Mouse (Mus musculus) Patski (cell line): ENCODE measurements at regions not wholly inside any gene's neighbourhood (a gene's known extent, or its start where the extent isn't known, plus 50 kb on each side); places are given as distances from the start of the nearest gene placed in this dataset.

Source experiments
- ATAC-seq: fragments of 100-300 bp; one replicate; pipeline ENCODE4 v1.8.0; 2021
- CTCF ChIA-PET: fragments of 350-600 bp; sonication (Branson Sonifier 250); formaldehyde crosslinking; loops from one replicate; lab custom pipeline; 2022; ENCODE audit warnings: inconsistent platforms; lab: Charles Lee
- POLR2A ChIA-PET: fragments of 350-600 bp; sonication (Branson Sonifier 250); formaldehyde crosslinking; loops from one replicate; lab custom pipeline; 2022; ENCODE audit warnings: antibody characterized with exemption, inconsistent platforms; lab: Charles Lee
- DNase-seq: peaks from one replicate; pipeline ENCODE4 v3.0.0-alpha.2; 2011; ENCODE audit warnings: low read depth, low spot score
- H3K27me3 ChIP-seq: fragments of 371-371 bp; one replicate; pipeline ENCODE4 v1.5.1; 2021
- CTCF ChIP-seq: fragments of 100-300 bp; IDR thresholded peaks from one replicate; pipeline ENCODE4 v1.5.1; 2021
- in situ Hi-C: fragments of 300-500 bp; cut with MboI; formaldehyde crosslinking; loops from 3 replicates; pipeline ENCODE4 v1.11.1; 2018; ENCODE audit warnings: low pct_unique_long_range_greater_than_20kb, mixed read lengths

GRCm38 (mm10) chr16:86604166-86604565, 702.5 kb upstream of the Adamts5 start:
- ChIA-PET CTCF (no interaction called here), POLR2A (no interaction called here)
- in situ Hi-C loops: no loop called here
- H3K27me3 ChIP-seq: no peaks in the 10 kb centered on the region
- no peak for TF ChIP-seq CTCF
- DNase-seq (no peak), ATAC-seq (no peak)

- no peaks in the 10 kb centered on the region for H3K27me3 ChIP-seq
- TF ChIP-seq CTCF: no peak
- no peak for ATAC-seq
- DNase-seq: no peak
- POLR2A ChIA-PET: no interaction called here
- CTCF ChIA-PET: interaction anchor here (0.6 kb wide), 1 partner anchor 18 kb away, joined by 4 read pairs; no protein-coding TSS in a partner anchor
- in situ Hi-C loops: no loop called here
Observed at GRCm38 (mm10) chr16:86594992-86595391, 693.4 kb upstream of the Adamts5 start.

- H3K27me3 ChIP-seq: no peaks in the 10 kb centered on the region
- ChIA-PET POLR2A (no interaction called here), CTCF (interaction anchor here (1.5 kb wide), 1 partner anchor 8 kb away, joined by 3 read pairs; no protein-coding TSS in a partner anchor)
- in situ Hi-C loops: no loop called here
- no peak for TF ChIP-seq CTCF
- ATAC-seq (peak; percentile 26), DNase-seq (peak; percentile 30)
Observed at GRCm38 (mm10) chr16:86586044-86586443, 684.4 kb upstream of the Adamts5 start.

GRCm38 (mm10) chr16:86578281-86578680, 676.7 kb upstream of the Adamts5 start:
- CTCF ChIA-PET: interaction anchor here (1.3 kb wide), 1 partner anchor 9 kb away, joined by 3 read pairs; no protein-coding TSS in a partner anchor
- in situ Hi-C loops: no loop called here
- no peak for TF ChIP-seq CTCF

GRCm38 (mm10) chr16:86547465-86548043, 645.9 kb upstream of the Adamts5 start:
- TF ChIP-seq CTCF: no peak
- ATAC-seq: no peak
- DNase-seq: no peak
- ChIA-PET CTCF (no interaction called here), POLR2A (no interaction called here)
- H3K27me3 ChIP-seq: no peaks in the 10 kb centered on the region
- in situ Hi-C loops: no loop called here

More at GRCm38 (mm10) chr16:86578281-86578680, 676.7 kb upstream of the Adamts5 start:
- POLR2A ChIA-PET: no interaction called here
- DNase-seq: no peak
- no peaks in the 10 kb centered on the region for H3K27me3 ChIP-seq
- no peak for ATAC-seq

DNA sequence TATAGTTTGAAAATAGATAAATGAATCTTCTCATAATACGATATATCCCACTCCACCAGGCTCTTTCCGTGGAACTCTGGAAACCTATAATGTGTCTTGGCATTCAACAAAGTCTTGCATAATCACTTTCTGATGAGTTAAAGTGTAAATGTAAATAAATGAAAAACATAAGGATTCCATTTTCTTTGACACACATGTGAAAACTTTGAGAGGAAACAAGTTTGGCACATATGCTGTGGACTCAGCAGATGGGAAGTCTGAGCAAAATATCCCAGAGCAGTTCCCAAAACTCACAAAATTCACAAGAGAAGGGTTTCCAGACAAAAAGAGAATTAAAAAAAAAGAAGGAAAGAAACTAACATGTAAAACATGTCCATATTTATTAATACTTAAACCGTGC, 645.3 kb upstream of the Adamts5 start:
- TF ChIP-seq CTCF: no peak
- DNase-seq: no peak
- CTCF ChIA-PET: no interaction called here

DNA sequence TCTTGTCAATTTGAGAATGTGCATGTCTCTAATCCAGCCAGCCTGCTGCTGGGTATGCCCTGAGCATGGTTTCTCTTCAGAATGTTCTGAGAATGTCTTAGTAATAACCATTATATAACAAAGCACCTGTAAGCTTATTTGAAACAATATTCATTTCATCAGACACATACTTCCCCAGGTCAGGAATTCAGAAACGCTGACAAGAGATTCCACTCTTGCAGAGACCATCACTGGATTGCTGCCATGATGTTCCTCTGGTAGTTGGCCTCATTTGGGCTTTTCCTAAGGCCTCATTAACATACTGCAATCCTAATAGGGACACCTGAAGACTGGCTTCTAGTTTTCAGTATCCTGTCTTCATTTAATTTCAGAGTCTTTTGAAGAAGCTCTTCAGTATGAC, 642.5 kb upstream of the Adamts5 start:
- DNase-seq (no peak), ATAC-seq (no peak)
- H3K27me3 ChIP-seq: no peaks in the 10 kb centered on the region
- no peak for TF ChIP-seq CTCF
- in situ Hi-C loops: no loop called here
- CTCF ChIA-PET: no interaction called here
- POLR2A ChIA-PET: no interaction called here

More for the DNA sequence above, 645.3 kb upstream of the Adamts5 start:
- ATAC-seq: no peak
- in situ Hi-C loops: no loop called here
- POLR2A ChIA-PET: no interaction called here
- H3K27me3 ChIP-seq: no peaks in the 10 kb centered on the region

GRCm38 (mm10) chr16:86536479-86536878, 634.9 kb upstream of the Adamts5 start:
- DNase-seq (no peak), ATAC-seq (no peak)
- ChIA-PET POLR2A (no interaction called here), CTCF (no interaction called here)
- TF ChIP-seq CTCF: no peak
- no peaks in the 10 kb centered on the region for H3K27me3 ChIP-seq
- in situ Hi-C loops: no loop called here

GRCm38 (mm10) chr16:86524135-86524534, 622.5 kb upstream of the Adamts5 start:
- in situ Hi-C loops: no loop called here
- ChIA-PET POLR2A (no interaction called here), CTCF (no interaction called here)
- DNase-seq (no peak), ATAC-seq (no peak)
- TF ChIP-seq CTCF: no peak
- no peaks in the 10 kb centered on the region for H3K27me3 ChIP-seq

GRCm38 (mm10) chr16:86516935-86517334, 615.3 kb upstream of the Adamts5 start:
- in situ Hi-C loops: no loop called here
- no peaks in the 10 kb centered on the region for H3K27me3 ChIP-seq
- no peak for ATAC-seq
- CTCF ChIA-PET: no interaction called here
- POLR2A ChIA-PET: no interaction called here
- TF ChIP-seq CTCF: no peak
- no peak for DNase-seq

DNA sequence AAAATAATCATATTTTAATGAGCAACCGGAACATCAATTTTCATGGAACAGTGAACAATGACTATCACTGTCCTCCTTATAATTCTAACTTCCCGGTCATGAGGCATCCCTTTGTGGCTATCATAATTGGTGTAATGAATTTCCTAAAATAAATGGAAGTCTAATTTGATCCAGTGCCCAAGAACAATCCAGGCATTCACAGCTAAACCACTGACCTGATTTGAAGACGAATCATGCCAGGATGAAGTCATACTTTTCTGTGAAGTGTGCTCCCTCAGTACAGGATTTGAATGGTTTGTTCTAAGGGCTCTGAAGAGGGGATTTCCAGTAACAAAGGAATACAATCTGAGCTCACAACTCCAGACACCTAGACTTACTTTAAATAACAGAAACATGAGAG, 614.5 kb upstream of the Adamts5 start:
- no peak for TF ChIP-seq CTCF
- CTCF ChIA-PET: no interaction called here
- POLR2A ChIA-PET: no interaction called here
- DNase-seq (peak; percentile 83), ATAC-seq (peak; percentile 97)
- in situ Hi-C loops: no loop called here
- H3K27me3 ChIP-seq: no peaks in the 10 kb centered on the region
